Mouse (Mus musculus): ENCODE results near the gene Mlc1. TPM values are rescaled to one million over a fixed set of nuclear protein-coding genes. Genes with fewer than 3 reads are reported as not detected.

The Mlc1 gene
- total and polyA plus RNA-seq, 3 experiments, result 0.11 TPM; not detected in 2

GRCm38 (mm10) chr15:89001245-89001644 is 22.4 kb upstream of the Mlc1 start:
- no peak for TF ChIP-seq GATA1 (IDR thresholded peaks at IDR 0.05; ENCODE audit: borderline replicate concordance, low read length)
- TF ChIP-seq POLR2AphosphoS5 (IDR thresholded peaks at IDR 0.05; ENCODE audit: insufficient replicate concordance, low read depth, low read length), result no peak
- TF ChIP-seq CTCF (IDR thresholded peaks at IDR 0.05; ENCODE audit: low read depth, low read length), result no peak
- TF ChIP-seq GATA2 (IDR thresholded peaks at IDR 0.05; ENCODE audit: borderline replicate concordance, low read depth, low read length), result no peak
- TF ChIP-seq TAL1 (conservative IDR thresholded peaks at IDR 0.05; ENCODE audit: low read depth, low read length), result no peak
- no peak for DNase-seq (ENCODE audit: low spot score)
- Histone ChIP-seq H3K9me3 (replicated peaks) (no peaks in the 10 kb centered on the region), H3K4me1 (ENCODE audit: insufficient read depth, low read depth, low read length) (no peaks in the 10 kb centered on the region), H3K4me3 (ENCODE audit: low read depth, low read length) (no peak overlapping the region), H3K36me3 (replicated peaks) (no peaks in the 10 kb centered on the region), H3K27me3 (ENCODE audit: insufficient read depth, low read length) (peaks cover 8% of the 10 kb centered on the region)
- no peak for ATAC-seq (ENCODE audit: extremely low read depth, insufficient number of reproducible peaks, low FRiP score, poor library complexity, severe bottlenecking)

GRCm38 (mm10) chr15:89000367-89000766 is 21.6 kb upstream of the Mlc1 start:
- ATAC-seq (ENCODE audit: extremely low read depth, insufficient number of reproducible peaks, low FRiP score, poor library complexity, severe bottlenecking) (no peak), DNase-seq (ENCODE audit: low spot score) (no peak)
- no peak for TF ChIP-seq GATA2 (IDR thresholded peaks at IDR 0.05; ENCODE audit: borderline replicate concordance, low read depth, low read length)
- no peak for TF ChIP-seq TAL1 (conservative IDR thresholded peaks at IDR 0.05; ENCODE audit: low read depth, low read length)
- no peak for TF ChIP-seq CTCF (IDR thresholded peaks at IDR 0.05; ENCODE audit: low read depth, low read length)
- no peak for TF ChIP-seq POLR2AphosphoS5 (IDR thresholded peaks at IDR 0.05; ENCODE audit: insufficient replicate concordance, low read depth, low read length)
- TF ChIP-seq GATA1 (IDR thresholded peaks at IDR 0.05; ENCODE audit: borderline replicate concordance, low read length), result no peak
- Histone ChIP-seq H3K27me3 (ENCODE audit: insufficient read depth, low read length) (peaks cover 8% of the 10 kb centered on the region), H3K36me3 (replicated peaks) (no peaks in the 10 kb centered on the region), H3K4me1 (ENCODE audit: insufficient read depth, low read depth, low read length) (no peaks in the 10 kb centered on the region), H3K4me3 (ENCODE audit: low read depth, low read length) (no peak overlapping the region), H3K9me3 (replicated peaks) (no peaks in the 10 kb centered on the region)

- no peak for TF ChIP-seq GATA2 (IDR thresholded peaks at IDR 0.05; ENCODE audit: borderline replicate concordance, low read depth, low read length)
- TF ChIP-seq POLR2AphosphoS5 (IDR thresholded peaks at IDR 0.05; ENCODE audit: insufficient replicate concordance, low read depth, low read length), result no peak
- TF ChIP-seq CTCF (IDR thresholded peaks at IDR 0.05; ENCODE audit: low read depth, low read length), result no peak
- TF ChIP-seq GATA1 (IDR thresholded peaks at IDR 0.05; ENCODE audit: borderline replicate concordance, low read length), result no peak
- no peak for TF ChIP-seq TAL1 (conservative IDR thresholded peaks at IDR 0.05; ENCODE audit: low read depth, low read length)
- Histone ChIP-seq H3K27me3 (ENCODE audit: insufficient read depth, low read length) (peaks cover 8% of the 10 kb centered on the region), H3K4me3 (ENCODE audit: low read depth, low read length) (no peak overlapping the region), H3K36me3 (replicated peaks) (no peaks in the 10 kb centered on the region), H3K4me1 (ENCODE audit: insufficient read depth, low read depth, low read length) (no peaks in the 10 kb centered on the region), H3K9me3 (replicated peaks) (no peaks in the 10 kb centered on the region)
- no peak for ATAC-seq (ENCODE audit: extremely low read depth, insufficient number of reproducible peaks, low FRiP score, poor library complexity, severe bottlenecking)
- no peak for DNase-seq (ENCODE audit: low spot score)
Measured at GRCm38 (mm10) chr15:88999124-88999523, 20.3 kb upstream of the Mlc1 start.

- DNase-seq (ENCODE audit: low spot score), result no peak
- no peak overlapping the region for H3K4me3 ChIP-seq (ENCODE audit: low read depth, low read length)
- H3K27me3 ChIP-seq (ENCODE audit: insufficient read depth, low read length), result peaks cover 8% of the 10 kb centered on the region
- no peak for TF ChIP-seq TAL1 (conservative IDR thresholded peaks at IDR 0.05; ENCODE audit: low read depth, low read length)
- no peak for TF ChIP-seq GATA2 (IDR thresholded peaks at IDR 0.05; ENCODE audit: borderline replicate concordance, low read depth, low read length)
- no peak for TF ChIP-seq POLR2AphosphoS5 (IDR thresholded peaks at IDR 0.05; ENCODE audit: insufficient replicate concordance, low read depth, low read length)
- no peak for TF ChIP-seq GATA1 (IDR thresholded peaks at IDR 0.05; ENCODE audit: borderline replicate concordance, low read length)
- no peak for TF ChIP-seq CTCF (IDR thresholded peaks at IDR 0.05; ENCODE audit: low read depth, low read length)
- H3K36me3 ChIP-seq (replicated peaks), result no peaks in the 10 kb centered on the region
- no peaks in the 10 kb centered on the region for H3K4me1 ChIP-seq (ENCODE audit: insufficient read depth, low read depth, low read length)
- ATAC-seq (ENCODE audit: extremely low read depth, insufficient number of reproducible peaks, low FRiP score, poor library complexity, severe bottlenecking), result no peak
- no peaks in the 10 kb centered on the region for H3K9me3 ChIP-seq (replicated peaks)
Measured at GRCm38 (mm10) chr15:88998636-88999035, 19.8 kb upstream of the Mlc1 start.

GRCm38 (mm10) chr15:88989236-88989635 is 10.4 kb upstream of the Mlc1 start:
- Histone ChIP-seq H3K4me3 (ENCODE audit: low read depth, low read length) (no peak overlapping the region), H3K27me3 (ENCODE audit: insufficient read depth, low read length) (no peaks in the 10 kb centered on the region), H3K36me3 (replicated peaks) (no peaks in the 10 kb centered on the region), H3K9me3 (replicated peaks) (no peaks in the 10 kb centered on the region), H3K4me1 (ENCODE audit: insufficient read depth, low read depth, low read length) (no peaks in the 10 kb centered on the region)
- no peak for TF ChIP-seq POLR2AphosphoS5 (IDR thresholded peaks at IDR 0.05; ENCODE audit: insufficient replicate concordance, low read depth, low read length)
- no peak for TF ChIP-seq GATA1 (IDR thresholded peaks at IDR 0.05; ENCODE audit: borderline replicate concordance, low read length)
- TF ChIP-seq TAL1 (conservative IDR thresholded peaks at IDR 0.05; ENCODE audit: low read depth, low read length), result no peak
- TF ChIP-seq CTCF (IDR thresholded peaks at IDR 0.05; ENCODE audit: low read depth, low read length), result no peak
- TF ChIP-seq GATA2 (IDR thresholded peaks at IDR 0.05; ENCODE audit: borderline replicate concordance, low read depth, low read length), result no peak
- ATAC-seq (ENCODE audit: extremely low read depth, insufficient number of reproducible peaks, low FRiP score, poor library complexity, severe bottlenecking), result no peak
- DNase-seq (ENCODE audit: low spot score), result no peak

GRCm38 (mm10) chr15:88982534-88983079 is 3.8 kb upstream of the Mlc1 start, which contains the start of gene Mov10l1:
Mov10l1 (plus strand) TSS chr15:88982909.
- H3K27me3 ChIP-seq (ENCODE audit: insufficient read depth, low read length), result no peaks in the 10 kb centered on the region; the same call in 1 of the 2 replicates
- no peak for DNase-seq (ENCODE audit: low spot score)

More at GRCm38 (mm10) chr15:88982534-88983079, 3.8 kb upstream of the Mlc1 start, which contains the start of gene Mov10l1:
- no peak for TF ChIP-seq GATA2 (IDR thresholded peaks at IDR 0.05; ENCODE audit: borderline replicate concordance, low read depth, low read length)
- TF ChIP-seq CTCF (IDR thresholded peaks at IDR 0.05; ENCODE audit: low read depth, low read length), result no peak
- no peak for TF ChIP-seq POLR2AphosphoS5 (IDR thresholded peaks at IDR 0.05; ENCODE audit: insufficient replicate concordance, low read depth, low read length)
- TF ChIP-seq TAL1 (conservative IDR thresholded peaks at IDR 0.05; ENCODE audit: low read depth, low read length), result no peak
- no peak for TF ChIP-seq GATA1 (IDR thresholded peaks at IDR 0.05; ENCODE audit: borderline replicate concordance, low read length)
- H3K4me3 ChIP-seq (ENCODE audit: low read depth, low read length), result no peak within 1 kb of the TSS
- no peaks in the 10 kb centered on the region for H3K4me1 ChIP-seq (ENCODE audit: insufficient read depth, low read depth, low read length)
- H3K9me3 ChIP-seq (replicated peaks), result no peaks in the 10 kb centered on the region
- no peak for ATAC-seq (ENCODE audit: extremely low read depth, insufficient number of reproducible peaks, low FRiP score, poor library complexity, severe bottlenecking)
- no peaks in the 10 kb centered on the region for H3K36me3 ChIP-seq (replicated peaks)

All from G1E (cell line).